Comparison of ENCODE assay signal across 8 mouse cellular contexts in the genomic region with DNA sequence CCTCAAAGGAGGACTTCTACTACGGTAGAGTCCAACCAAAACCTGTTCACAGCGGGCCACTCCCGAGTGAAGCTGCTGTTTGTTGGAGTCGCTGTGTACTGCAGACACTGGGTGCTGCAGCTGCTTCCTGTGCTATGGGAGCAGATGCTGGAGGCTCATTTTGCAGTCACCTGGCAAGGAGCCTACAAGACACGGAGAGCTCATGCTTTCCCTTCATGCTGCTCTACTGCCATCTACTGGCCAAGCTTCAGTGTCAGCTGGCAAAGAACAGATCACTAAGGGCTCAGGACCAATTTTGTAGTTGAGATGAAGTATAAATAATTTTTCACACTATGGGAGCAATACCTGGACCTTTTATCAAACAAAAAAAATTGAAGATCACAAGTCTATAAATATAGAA. TPM values are rescaled to one million over a fixed set of nuclear protein-coding genes. Genes with fewer than 3 reads are reported as not detected.
A peak's percentile ranks its signal among the peaks of the same experiment; 100 is the strongest.
DNase-seq lines count a peak whose midpoint lies in the region.
"Not testable (repeated sequence)": the region's sequence is repeated elsewhere in the genome, so short reads cannot be mapped to it uniquely, and the experiment has no call there.

No protein-coding gene starts in this region.

- not testable (repeated sequence) for H3K27ac ChIP-seq in embryonic facial prominence, embryonic 10.5 days (replicated peaks)

- H3K27me3 ChIP-seq in embryonic facial prominence, embryonic 10.5 days (replicated peaks; ENCODE audit: low read depth, poor library complexity, severe bottlenecking), result not testable (repeated sequence)

- peak; percentile 67 to 72 for DNase-seq in adrenal gland, adult 18-20 months (ENCODE audit: low spot score in 2 of 2)
- DNase-seq in embryonic facial prominence, embryonic 10.5 days (ENCODE audit: low spot score), result peak; percentile 58
- DNase-seq in gastrocnemius, postnatal 4 days (ENCODE audit: low spot score in 2 of 2), result peak; percentile 67 to 89
- peak; percentile 86 for DNase-seq in kidney, adult 11 months
- peak; percentile 84 to 94 for DNase-seq in left cerebral cortex, postnatal 25 days (ENCODE audit: low spot score in 2 of 2)
- DNase-seq in mesoderm, embryonic 11.5 days (ENCODE audit: low read depth, low spot score), result peak; percentile 52
- DNase-seq in right cerebral cortex, postnatal 36 days (ENCODE audit: low spot score in 2 of 2), result peak; percentile 80 to 85
- peak; percentile 75 to 86 for DNase-seq in urinary bladder, postnatal 36 days (ENCODE audit: low spot score in 2 of 2)

- not testable (repeated sequence) for H3K4me1 ChIP-seq in embryonic facial prominence, embryonic 10.5 days

- H3K9me3 ChIP-seq in embryonic facial prominence, embryonic 10.5 days, result not testable (repeated sequence)

- intact Hi-C loops in left cerebral cortex, postnatal 25 days (cut with DNase I), result loop anchor here (1.0 to 5.0 kb wide), 2 partner anchors 10 to 39 kb away; no protein-coding TSS in a partner anchor

- not testable (repeated sequence) for H3K4me3 ChIP-seq in embryonic facial prominence, embryonic 10.5 days

- 12% methylated on average over 5 of the region's 5 CpGs for WGBS in embryonic facial prominence, embryonic 10.5 days

- H3K36me3 ChIP-seq in embryonic facial prominence, embryonic 10.5 days (replicated peaks), result not testable (repeated sequence)

RNA-seq across cellular contexts. Expression of a gene that starts 10.9 kb away (rescaled TPM):
- total RNA-seq in adrenal gland, adult 18-20 months (2021), result 10 to 100 TPM; 45.1 to 49.8 TPM
- 42.1 and 45.6 TPM in 2 replicates for polyA plus RNA-seq in embryonic facial prominence, embryonic 10.5 days (2016; fragmentation: Nextera tagmentation; extraction: Ambion mirVana)
- 10 to 100 TPM; 24.3 to 25.6 TPM for total RNA-seq in gastrocnemius, postnatal 4 days (2021)
- total RNA-seq in left cerebral cortex, postnatal 25 days (2021), result 10 to 100 TPM; 21.0 to 23.1 TPM

RNA-seq across cellular contexts. Expression of a gene that starts 14.0 kb away (rescaled TPM):
- total RNA-seq in adrenal gland, adult 18-20 months (2021), result not detected
- polyA plus RNA-seq in embryonic facial prominence, embryonic 10.5 days (2016; fragmentation: Nextera tagmentation; extraction: Ambion mirVana), result not detected in 2 replicates
- total RNA-seq in gastrocnemius, postnatal 4 days (2021), result not detected
- total RNA-seq in left cerebral cortex, postnatal 25 days (2021), result not detected

RNA-seq across cellular contexts. Expression of a gene that starts 41.0 kb away (rescaled TPM):
- total RNA-seq in adrenal gland, adult 18-20 months (2021), result not detected
- polyA plus RNA-seq in embryonic facial prominence, embryonic 10.5 days (2016; fragmentation: Nextera tagmentation; extraction: Ambion mirVana), result 0.21 and 0.36 TPM in 2 replicates
- not detected for total RNA-seq in gastrocnemius, postnatal 4 days (2021)
- total RNA-seq in left cerebral cortex, postnatal 25 days (2021), result not detected

RNA-seq across cellular contexts. Expression of a gene that starts 43.4 kb away (rescaled TPM):
- under 1 TPM in 1 of 2 experiments, not detected in 1; 0.22 TPM for total RNA-seq in adrenal gland, adult 18-20 months (2021)
- 5.8 and 6.0 TPM in 2 replicates for polyA plus RNA-seq in embryonic facial prominence, embryonic 10.5 days (2016; fragmentation: Nextera tagmentation; extraction: Ambion mirVana)
- under 1 TPM; 0.20 to 0.80 TPM for total RNA-seq in gastrocnemius, postnatal 4 days (2021)
- total RNA-seq in left cerebral cortex, postnatal 25 days (2021), result not detected

RNA-seq across cellular contexts. Expression of a gene that starts 53.3 kb away (rescaled TPM):
- not detected for total RNA-seq in adrenal gland, adult 18-20 months (2021)
- not detected in 2 replicates for polyA plus RNA-seq in embryonic facial prominence, embryonic 10.5 days (2016; fragmentation: Nextera tagmentation; extraction: Ambion mirVana)
- total RNA-seq in gastrocnemius, postnatal 4 days (2021), result not detected
- not detected for total RNA-seq in left cerebral cortex, postnatal 25 days (2021)
